Mouse (Mus musculus) heart, adult 9 months (tissue): Measurements from ENCODE around the gene Nmnat3.

Experiments
- DNase-seq, 2 experiments: peaks; one replicate each; pipeline ENCODE4 v3.0.0; 2022; ENCODE audit warnings: low spot score in 2 of 2

The Nmnat3 gene

DNA sequence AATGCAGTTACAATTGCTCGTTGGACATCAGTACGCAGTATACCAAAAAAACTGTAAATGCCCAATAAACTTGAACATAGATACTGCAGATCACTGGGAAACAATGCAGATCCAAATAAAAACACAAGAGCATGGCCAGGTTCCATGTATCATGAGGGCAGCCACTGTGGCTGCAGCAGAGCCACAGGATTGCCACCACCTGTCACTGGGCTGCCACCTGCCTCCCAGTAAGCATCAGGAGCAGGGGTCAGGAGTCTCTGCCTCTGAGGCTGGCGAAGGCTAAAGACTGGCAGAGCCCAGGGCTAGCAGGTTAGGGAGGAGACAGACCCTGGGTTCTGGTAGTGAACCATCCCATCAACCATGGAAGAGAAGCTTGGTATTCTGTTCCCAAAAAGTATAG is 67.7 kb downstream of the Nmnat3 start:
- DNase-seq, result no peak

- DNase-seq, result no peak
These were observed 73.8 kb downstream of the Nmnat3 start for GRCm38 (mm10) chr9:98361047-98361446.

- no peak for DNase-seq
These were observed 78.8 kb downstream of the Nmnat3 start for GRCm38 (mm10) chr9:98366075-98366474.

DNA sequence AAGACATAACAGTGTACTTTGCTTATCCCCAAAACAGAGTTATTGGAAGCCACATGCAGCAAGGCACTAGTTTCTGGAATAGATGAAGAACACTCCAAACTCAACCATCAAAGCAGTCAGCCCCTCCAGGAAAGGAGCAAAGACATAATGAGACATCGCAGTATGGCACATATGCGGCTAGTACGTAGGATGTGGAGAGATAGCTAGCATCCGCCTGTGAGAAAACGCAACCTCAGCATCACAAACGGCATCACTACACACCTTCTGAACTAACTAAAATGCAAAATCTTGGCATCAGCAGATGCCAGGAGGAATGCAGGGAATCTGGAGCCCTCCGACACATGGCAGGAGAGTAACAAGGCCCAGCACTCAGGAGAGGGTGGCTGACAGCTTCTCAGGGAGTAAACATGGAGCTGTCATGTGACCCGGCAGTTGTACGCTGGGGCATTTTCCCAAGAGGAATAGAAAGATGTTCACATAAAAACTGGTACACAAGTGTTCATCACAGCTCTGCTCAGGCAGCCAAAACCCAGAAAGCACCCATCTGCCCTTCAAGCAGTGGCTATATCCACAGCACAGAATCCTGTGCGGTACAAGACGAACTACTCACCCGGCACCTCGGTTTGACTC is 80.2 kb downstream of the Nmnat3 start:
- DNase-seq, result no peak

- DNase-seq, result no peak
These were observed 82.5 kb downstream of the Nmnat3 start for GRCm38 (mm10) chr9:98369707-98370106.

GRCm38 (mm10) chr9:98373358-98373757 is 86.1 kb downstream of the Nmnat3 start:
- DNase-seq, result no peak

DNA sequence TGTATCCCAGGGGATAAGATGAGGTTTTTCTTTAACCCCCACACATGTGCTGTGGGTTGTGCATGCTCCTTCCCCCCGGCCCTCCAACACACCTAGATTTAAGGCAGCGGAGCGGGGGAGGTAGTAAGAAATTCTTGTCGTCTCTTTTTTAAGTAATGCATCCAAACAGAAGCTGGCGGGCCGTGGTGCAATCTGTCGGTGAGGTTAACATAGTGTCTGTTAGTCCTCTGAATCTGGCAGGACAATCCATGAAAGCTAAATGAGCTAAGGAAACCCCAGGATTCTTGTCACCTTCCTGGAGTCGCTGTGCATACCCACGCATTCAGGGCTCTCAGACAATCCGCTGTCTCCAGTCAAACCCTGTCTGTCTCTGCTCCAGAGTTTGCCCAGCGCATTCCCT is 87.7 kb downstream of the Nmnat3 start:
- DNase-seq, result no peak

- no peak for DNase-seq
These were observed 88.3 kb downstream of the Nmnat3 start for GRCm38 (mm10) chr9:98375329-98376170.

DNA sequence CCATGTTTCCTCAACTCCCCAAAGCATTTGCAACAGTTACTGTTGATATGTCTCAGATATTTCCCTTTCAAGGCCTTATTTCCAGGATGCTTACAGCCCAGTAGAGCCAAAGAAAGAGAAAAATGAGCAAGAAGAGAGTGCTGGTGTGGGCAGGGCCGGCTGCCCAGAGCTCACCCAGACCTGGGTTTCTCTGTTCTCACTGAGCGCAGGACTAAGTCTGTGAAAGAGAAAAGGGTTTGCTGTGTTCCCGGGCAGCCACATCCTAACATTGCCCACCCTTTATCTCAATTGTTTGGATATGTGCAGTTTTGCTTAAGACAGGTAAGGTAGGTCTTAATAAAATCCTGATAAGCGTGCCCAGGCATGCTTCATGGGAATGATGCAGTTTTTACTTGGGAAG is 92.5 kb downstream of the Nmnat3 start:
- no peak for DNase-seq

DNA sequence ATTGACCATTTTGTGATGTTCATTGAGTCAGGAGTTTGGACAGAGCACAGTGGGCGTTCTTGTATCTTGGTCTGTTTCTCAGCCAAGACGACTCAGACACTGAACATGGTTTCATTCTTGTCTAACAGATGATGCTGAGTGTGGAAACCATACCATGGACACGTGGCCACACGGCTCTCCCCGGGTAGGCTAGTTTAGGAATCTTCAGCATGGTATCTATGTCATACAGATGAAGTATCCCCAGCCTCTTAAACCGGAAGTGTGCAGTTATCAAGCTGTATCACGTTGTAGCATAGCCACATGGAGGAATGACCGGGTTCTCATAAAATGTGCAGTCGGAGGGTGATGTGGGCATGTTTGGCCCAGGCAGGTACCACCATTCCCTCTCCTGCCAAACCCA is 93.4 kb downstream of the Nmnat3 start:
- DNase-seq, result no peak

DNA sequence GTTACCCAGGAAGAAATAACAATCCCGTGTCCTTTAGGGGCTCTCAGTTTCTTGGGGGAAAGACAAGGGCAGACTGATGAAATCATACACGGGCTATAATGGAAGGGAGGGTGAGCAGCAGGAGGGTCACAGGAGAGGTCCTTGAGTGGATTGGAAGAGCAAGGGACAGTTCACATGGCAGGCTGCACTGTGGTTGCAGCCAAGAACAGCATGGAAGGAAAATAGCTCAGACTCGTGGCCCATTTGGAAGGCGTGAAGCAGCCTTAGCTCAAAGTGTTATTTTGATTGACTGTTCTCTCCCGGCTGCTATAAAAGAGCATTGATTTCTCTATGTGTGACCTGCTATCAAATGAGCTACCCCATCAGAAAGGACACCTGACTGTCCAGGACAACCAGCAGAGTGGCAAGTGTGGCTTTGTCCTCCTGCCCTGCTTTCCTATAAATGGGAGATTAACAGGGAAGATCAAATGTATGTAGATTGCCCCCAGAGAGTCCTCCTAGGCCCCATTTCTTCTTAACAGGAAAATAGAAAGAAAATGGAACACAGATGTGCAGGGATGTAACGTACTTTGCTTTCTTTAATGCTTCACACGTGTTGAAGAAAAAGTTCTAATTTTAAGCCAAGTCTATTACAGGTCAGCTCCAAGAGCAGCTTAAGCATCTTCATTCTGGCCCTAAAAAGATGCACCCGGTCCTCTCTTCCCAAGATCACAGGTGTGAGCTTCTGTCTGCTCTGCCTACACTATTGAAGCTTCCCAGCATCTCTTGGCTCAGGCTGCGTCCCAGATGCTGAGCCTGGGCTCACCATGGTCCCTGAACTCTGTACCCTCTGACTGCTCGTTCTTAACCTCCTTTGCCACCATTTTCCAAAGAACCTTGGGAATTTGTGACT is 100.8 kb downstream of the Nmnat3 start:
- peak; percentile 30 to 35 for DNase-seq

DNA sequence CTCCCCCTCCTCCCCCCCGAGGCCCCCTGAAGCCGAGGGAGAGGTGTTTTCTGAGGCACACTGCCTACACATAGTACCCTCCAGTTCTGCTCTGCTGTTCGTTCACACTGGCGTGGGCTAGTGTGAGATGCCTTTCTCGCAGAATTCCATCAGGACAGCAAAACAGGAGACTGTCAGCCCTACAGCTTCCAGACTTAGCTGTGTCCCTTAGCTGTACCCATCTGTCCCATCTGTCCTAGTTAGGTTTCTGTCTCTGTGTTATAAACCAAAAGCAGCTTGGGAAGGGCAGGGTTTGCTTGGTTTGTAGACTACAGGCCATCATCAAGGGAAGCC is 101.4 kb downstream of the Nmnat3 start:
- no peak for DNase-seq

- no peak for DNase-seq
These were observed 106.3 kb downstream of the Nmnat3 start for GRCm38 (mm10) chr9:98393496-98393895.

DNA sequence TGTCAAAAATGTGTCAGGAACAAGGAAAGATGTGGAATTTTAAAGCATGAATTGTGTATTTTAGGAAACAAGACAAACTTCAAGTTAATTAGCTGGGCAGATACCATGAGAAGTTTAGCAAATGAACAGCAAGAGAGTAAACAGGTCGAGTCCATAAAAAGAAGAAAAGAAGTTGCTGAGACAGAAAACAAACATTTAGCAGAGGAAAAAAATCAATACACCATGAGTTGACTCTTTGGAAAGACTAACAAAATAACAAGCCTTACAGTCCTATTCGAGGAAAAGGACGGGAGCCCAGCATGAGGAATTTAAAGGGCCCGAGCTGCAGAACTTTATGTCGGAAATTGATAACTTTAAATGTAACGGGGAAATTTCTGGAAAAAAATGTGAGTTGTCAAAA is 110.0 kb downstream of the Nmnat3 start:
- no peak for DNase-seq

DNA sequence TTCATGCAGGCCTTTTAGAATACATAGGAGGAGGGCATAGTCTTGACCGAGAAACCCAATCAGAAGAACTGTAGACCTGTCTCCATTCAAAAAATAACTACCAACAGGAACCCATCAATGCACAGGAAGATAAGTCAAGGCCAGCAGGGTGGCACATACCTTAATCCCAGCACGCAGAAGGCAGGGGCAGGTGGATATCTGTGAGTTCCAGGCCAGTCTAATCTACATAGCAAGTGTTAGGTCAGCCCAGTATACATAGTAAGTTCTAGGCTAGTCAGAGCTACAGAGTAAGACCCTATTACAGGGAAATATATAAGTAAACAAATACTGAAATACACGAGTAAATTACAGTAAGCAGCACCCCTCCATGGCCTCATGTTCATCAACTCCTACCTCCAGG is 110.6 kb downstream of the Nmnat3 start:
- DNase-seq, result no peak

DNA sequence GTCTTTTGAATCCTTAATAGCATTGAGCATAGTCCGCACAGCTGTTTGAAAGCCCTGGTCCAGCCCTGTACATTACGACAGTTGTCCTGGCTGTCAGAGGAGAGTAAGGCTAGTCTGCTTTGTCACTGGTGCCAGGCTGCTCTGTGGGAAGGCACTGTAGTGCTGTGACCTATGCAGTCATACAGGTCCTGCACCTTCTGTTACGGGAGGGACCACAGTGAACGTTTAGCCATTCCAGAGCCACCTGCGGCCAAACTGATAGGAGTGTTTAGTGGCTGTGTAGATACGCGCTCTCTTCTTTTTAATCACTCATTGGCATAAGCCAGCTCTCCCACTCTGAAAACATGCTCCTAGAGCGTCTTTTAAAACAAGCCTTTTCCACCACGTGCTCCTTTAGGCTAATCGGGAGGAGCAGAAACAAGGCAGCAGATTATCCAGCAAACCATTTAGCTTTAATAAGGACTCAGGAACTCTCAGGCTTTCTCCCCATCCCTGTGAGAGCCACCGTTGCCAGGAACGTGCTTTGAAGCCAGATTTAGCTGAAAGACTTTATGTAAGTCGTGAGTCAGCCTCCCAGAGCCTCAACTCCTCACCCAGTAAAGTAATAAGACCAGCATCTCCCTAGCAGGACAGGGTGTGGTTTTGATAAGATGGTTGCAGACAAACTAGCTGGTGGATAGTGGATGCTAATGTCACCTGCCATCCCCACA is 113.1 kb downstream of the Nmnat3 start:
- DNase-seq, result no peak

DNA sequence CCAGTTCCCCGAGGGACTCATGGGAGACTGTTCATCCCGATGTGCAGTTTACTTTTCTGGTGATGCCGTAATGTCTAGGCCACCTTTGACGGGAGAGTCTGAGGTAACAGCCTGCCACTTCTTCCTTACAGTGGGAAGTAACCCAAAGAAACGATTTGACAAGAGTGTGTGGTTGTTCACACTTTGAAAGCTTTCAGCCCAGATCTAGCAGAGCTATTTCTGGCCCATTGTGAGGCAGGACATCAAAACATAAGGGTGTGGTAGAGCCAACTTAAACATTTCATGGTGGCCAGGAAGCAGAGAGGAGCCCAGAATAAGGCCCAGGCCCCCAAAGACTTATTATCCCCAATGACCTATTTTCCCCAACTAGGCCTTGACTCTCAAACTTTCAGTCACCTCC is 114.4 kb downstream of the Nmnat3 start:
- no peak for DNase-seq

GRCm38 (mm10) chr9:98407771-98408170 is 120.5 kb downstream of the Nmnat3 start:
- DNase-seq, result no peak

DNA sequence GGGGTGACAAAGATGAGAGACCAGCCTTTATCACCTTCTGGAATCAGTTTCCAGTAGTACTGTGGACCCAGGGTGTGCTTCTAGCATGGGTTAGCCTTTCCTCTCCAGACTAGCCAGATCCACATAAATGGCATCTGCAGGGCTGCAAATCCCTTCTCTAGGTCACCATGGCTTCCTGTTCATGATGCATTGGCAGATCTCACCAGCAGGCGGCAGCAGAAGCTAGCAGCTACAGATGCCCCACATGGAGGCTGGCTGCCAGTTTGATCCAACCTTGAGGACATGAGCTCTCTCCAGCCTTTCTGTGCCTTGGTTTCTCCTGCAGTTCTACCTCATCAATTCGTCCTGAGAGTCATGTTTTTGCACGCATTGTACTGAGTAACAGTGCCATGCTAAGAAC is 121.9 kb downstream of the Nmnat3 start:
- DNase-seq, result peak; percentile 24 to 46

GRCm38 (mm10) chr9:98415427-98415826 is 128.2 kb downstream of the Nmnat3 start:
- DNase-seq, result no peak

- peak in 1 of 2 experiments; percentile 49 for DNase-seq
These were observed 130.7 kb downstream of the Nmnat3 start for GRCm38 (mm10) chr9:98417919-98418318.

DNA sequence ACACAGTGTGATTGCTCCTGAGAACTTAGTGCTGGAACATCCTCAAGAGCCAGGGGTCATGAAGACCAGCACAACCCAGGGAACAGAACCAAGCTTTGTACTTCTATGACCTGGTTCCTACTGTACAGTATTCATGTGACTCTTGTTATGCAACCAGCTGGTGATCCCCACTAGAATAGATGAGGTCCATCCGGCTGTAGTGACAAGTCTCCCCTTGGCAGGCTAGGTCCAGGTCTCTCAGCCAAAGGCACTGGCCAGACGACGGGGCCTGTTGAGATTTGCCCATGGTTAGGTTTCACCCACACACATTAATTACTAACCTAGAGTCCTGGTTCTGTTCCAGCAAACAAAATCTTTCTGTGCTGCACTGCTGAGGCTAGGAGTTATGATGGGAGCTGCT is 131.1 kb downstream of the Nmnat3 start:
- DNase-seq, result peak in 1 of 2 experiments; percentile 18
